Mouse (Mus musculus) embryonic facial prominence, embryonic 14.5 days (tissue): ENCODE results near the gene Rrp15. TPM values are rescaled to one million over a fixed set of nuclear protein-coding genes. Genes with fewer than 3 reads are reported as not detected.

Experiments used
- ATAC-seq: fragments of 200-750 bp; cut with Nextera tagmentation; 2 replicates; pipeline ENCODE4 v1.8.0; 2017; ENCODE audit warnings: low read depth, moderate number of reproducible peaks, moderate TSS enrichment
- DNase-seq: peaks from one replicate; pipeline ENCODE4 v3.0.0-alpha.2; 2015; ENCODE audit warnings: low spot score
- H3K27ac ChIP-seq: fragments of 300-500 bp; sonication (generic); replicated peaks from 2 replicates; pipeline ENCODE4 v1.5.1; 2014; ENCODE audit warnings: low read depth, mild to moderate bottlenecking, low read length, moderate library complexity
- H3K27me3 ChIP-seq: fragments of 300-500 bp; sonication (generic); replicated peaks from 2 replicates; pipeline ENCODE4 v1.6.1; 2014; ENCODE audit warnings: low read length; ENCODE audit not compliant: control insufficient read depth, insufficient read depth
- H3K36me3 ChIP-seq: fragments of 300-500 bp; sonication (generic); 2 replicates; pipeline ENCODE4 v1.6.1; 2014; ENCODE audit warnings: low read length, mixed read lengths; ENCODE audit not compliant: control insufficient read depth, insufficient read depth
- H3K4me1 ChIP-seq: fragments of 300-500 bp; sonication (generic); 2 replicates; pipeline ENCODE4 v1.6.1; 2014; ENCODE audit warnings: antibody characterized with exemption, low read length; ENCODE audit not compliant: control insufficient read depth, insufficient read depth
- H3K4me2 ChIP-seq: fragments of 300-500 bp; sonication (generic); 2 replicates; pipeline ENCODE4 v1.6.1; 2014; ENCODE audit warnings: low read depth, mild to moderate bottlenecking, low read length, moderate library complexity, mixed read lengths
- H3K4me3 ChIP-seq: fragments of 300-500 bp; sonication (generic); 2 replicates; pipeline ENCODE4 v1.5.1; 2014; ENCODE audit warnings: low read depth, mild to moderate bottlenecking, low read length
- H3K9ac ChIP-seq: fragments of 300-500 bp; sonication (generic); 2 replicates; pipeline ENCODE4 v1.6.1; 2014; ENCODE audit warnings: low read depth, mild to moderate bottlenecking, low read length, moderate library complexity, mixed read lengths
- H3K9me3 ChIP-seq: fragments of 300-500 bp; sonication (generic); 2 replicates; pipeline ENCODE4 v1.6.1; 2016; ENCODE audit warnings: low read length; ENCODE audit not compliant: control insufficient read depth
- WGBS: fragments of 180-500 bp; shearing (Covaris S2); extraction: QIAGEN DNeasy Blood & Tissue Kit; methylation state at CpG from one replicate; pipeline ENCODE4 v1.1.7; 2014; 5-methylcytosine and 5-hydroxymethylcytosine counted together
- polyA plus RNA-seq: library from polyadenylated mRNA; unstranded; fragments of >200 nt; fragmentation: Nextera tagmentation; extraction: Ambion mirVana; gene quantifications from 2 replicates; pipeline ENCODE4 v1.2.1, GENCODE M21; 2014

Rrp15 gene
- polyA plus RNA-seq, 1 experiment from 2014 or later: 59.7 TPM

GRCm38 (mm10) chr1:186696231-186696630 lies 52.9 kb downstream of the Rrp15 start:
- H3K36me3 ChIP-seq: peaks cover 8% of the 10 kb centered on the region; the same call in 1 of the 2 replicates
- no peak for ATAC-seq
- WGBS: 86% methylated on average over 9 of the region's 9 CpGs
- H3K27me3 ChIP-seq: no peaks in the 10 kb centered on the region
- DNase-seq: no peak
- no peaks in the 10 kb centered on the region for H3K9me3 ChIP-seq
- H3K9ac ChIP-seq: no peak overlapping the region
- H3K4me3 ChIP-seq: no peak overlapping the region
- peak overlapping the region; percentile 57; the same call in 1 of the 2 replicates for H3K27ac ChIP-seq
- H3K4me1 ChIP-seq: peaks cover 36% of the 10 kb centered on the region
- H3K4me2 ChIP-seq: no peak overlapping the region

GRCm38 (mm10) chr1:186695361-186695760 lies 53.8 kb downstream of the Rrp15 start:
- Histone ChIP-seq H3K9me3 (no peaks in the 10 kb centered on the region), H3K4me1 (peaks cover 29% of the 10 kb centered on the region), H3K9ac (no peak overlapping the region), H3K27ac (peak overlapping the region; percentile 57), H3K36me3 (peaks cover 8% of the 10 kb centered on the region; the same call in 1 of the 2 replicates), H3K4me3 (no peak overlapping the region), H3K4me2 (no peak overlapping the region), H3K27me3 (no peaks in the 10 kb centered on the region)
- ATAC-seq (peak; percentile 41; the same call in 1 of the 2 replicates), DNase-seq (peak; percentile 80)
- 32% methylated on average over 4 of the region's 4 CpGs for WGBS

GRCm38 (mm10) chr1:186692370-186692769 lies 56.8 kb downstream of the Rrp15 start:
- H3K4me1 ChIP-seq: peaks cover 29% of the 10 kb centered on the region
- peaks cover 5% of the 10 kb centered on the region; the same call in 1 of the 2 replicates for H3K36me3 ChIP-seq
- no peak overlapping the region for H3K4me3 ChIP-seq
- H3K9ac ChIP-seq: no peak overlapping the region
- no peak overlapping the region for H3K4me2 ChIP-seq
- H3K9me3 ChIP-seq: no peaks in the 10 kb centered on the region
- 89% methylated on average over 4 of the region's 4 CpGs for WGBS
- no peak overlapping the region for H3K27ac ChIP-seq
- DNase-seq (no peak), ATAC-seq (no peak)
- H3K27me3 ChIP-seq: no peaks in the 10 kb centered on the region

GRCm38 (mm10) chr1:186691708-186692107 lies 57.5 kb downstream of the Rrp15 start:
- no peak overlapping the region for H3K4me2 ChIP-seq
- peaks cover 27% of the 10 kb centered on the region for H3K4me1 ChIP-seq
- H3K27ac ChIP-seq: no peak overlapping the region
- no peaks in the 10 kb centered on the region for H3K27me3 ChIP-seq
- DNase-seq: no peak
- H3K9ac ChIP-seq: no peak overlapping the region
- no peak overlapping the region for H3K4me3 ChIP-seq
- no peaks in the 10 kb centered on the region for H3K9me3 ChIP-seq
- no peak for ATAC-seq
- H3K36me3 ChIP-seq: peaks cover 5% of the 10 kb centered on the region; the same call in 1 of the 2 replicates
- 84% methylated on average over 9 of the region's 9 CpGs for WGBS

GRCm38 (mm10) chr1:186684041-186684440 lies 65.1 kb downstream of the Rrp15 start:
- Histone ChIP-seq H3K27ac (no peak overlapping the region), H3K4me2 (no peak overlapping the region), H3K27me3 (no peaks in the 10 kb centered on the region), H3K9me3 (no peaks in the 10 kb centered on the region), H3K4me1 (peaks cover 15% of the 10 kb centered on the region; the same call in 1 of the 2 replicates), H3K9ac (no peak overlapping the region), H3K36me3 (peaks cover 5% of the 10 kb centered on the region; the same call in 1 of the 2 replicates), H3K4me3 (no peak overlapping the region)
- DNase-seq (no peak), ATAC-seq (no peak)
- 78% methylated on average over 3 of the region's 3 CpGs for WGBS

GRCm38 (mm10) chr1:186682606-186683005 lies 66.6 kb downstream of the Rrp15 start:
- Histone ChIP-seq H3K9ac (no peak overlapping the region), H3K9me3 (no peaks in the 10 kb centered on the region), H3K27ac (no peak overlapping the region), H3K4me2 (no peak overlapping the region), H3K4me3 (no peak overlapping the region), H3K4me1 (peaks cover 15% of the 10 kb centered on the region; the same call in 1 of the 2 replicates), H3K36me3 (no peaks in the 10 kb centered on the region), H3K27me3 (no peaks in the 10 kb centered on the region)
- WGBS: 34% methylated on average over 7 of the region's 7 CpGs
- ATAC-seq (peak; percentile 51), DNase-seq (peak; percentile 68)

- H3K36me3 ChIP-seq: 0 out of 2 replicates have a peak, but pooled peaks cover 6% of the 10 kb centered on the region
- no peak for DNase-seq
- H3K9me3 ChIP-seq: no peaks in the 10 kb centered on the region
- 83% methylated on average over 12 of the region's 12 CpGs for WGBS
- no peak overlapping the region for H3K4me3 ChIP-seq
- H3K27ac ChIP-seq: no peak overlapping the region
- ATAC-seq: no peak
- peaks cover 24% of the 10 kb centered on the region for H3K4me1 ChIP-seq
- H3K27me3 ChIP-seq: no peaks in the 10 kb centered on the region
- no peak overlapping the region for H3K4me2 ChIP-seq
- no peak overlapping the region for H3K9ac ChIP-seq
Observed at GRCm38 (mm10) chr1:186677614-186678013, 71.5 kb downstream of the Rrp15 start.

- Histone ChIP-seq H3K4me1 (peaks cover 11% of the 10 kb centered on the region), H3K4me2 (no peak overlapping the region)
Observed at GRCm38 (mm10) chr1:186676199-186676598, 73.0 kb downstream of the Rrp15 start.

GRCm38 (mm10) chr1:186675263-186675662 lies 73.9 kb downstream of the Rrp15 start:
- DNase-seq: no peak
- 77% methylated on average over 6 of the region's 6 CpGs for WGBS
- no peak overlapping the region for H3K27ac ChIP-seq

More at GRCm38 (mm10) chr1:186676199-186676598, 73.0 kb downstream of the Rrp15 start:
- Histone ChIP-seq H3K36me3 (0 out of 2 replicates have a peak, but pooled peaks cover 6% of the 10 kb centered on the region), H3K4me3 (no peak overlapping the region), H3K9ac (no peak overlapping the region), H3K9me3 (no peaks in the 10 kb centered on the region), H3K27ac (no peak overlapping the region), H3K27me3 (no peaks in the 10 kb centered on the region)
- DNase-seq: no peak
- no peak for ATAC-seq
- WGBS: 54% methylated on average over 5 of the region's 5 CpGs

More at GRCm38 (mm10) chr1:186675263-186675662, 73.9 kb downstream of the Rrp15 start:
- 0 out of 2 replicates have a peak, but pooled peaks cover 6% of the 10 kb centered on the region for H3K36me3 ChIP-seq
- ATAC-seq: no peak
- no peak overlapping the region for H3K4me2 ChIP-seq
- peaks cover 11% of the 10 kb centered on the region; the same call in 1 of the 2 replicates for H3K4me1 ChIP-seq
- no peak overlapping the region for H3K9ac ChIP-seq
- no peaks in the 10 kb centered on the region for H3K27me3 ChIP-seq
- no peaks in the 10 kb centered on the region for H3K9me3 ChIP-seq
- H3K4me3 ChIP-seq: no peak overlapping the region
